Mouse (Mus musculus) stomach, postnatal 0 days (tissue): Measurements from ENCODE around the gene Thbs3. TPM values are rescaled to one million over a fixed set of nuclear protein-coding genes. Genes with fewer than 3 reads are reported as not detected.

ENCODE experiments used
- ATAC-seq: fragments of 200-750 bp; cut with Nextera tagmentation; 2 replicates; pipeline ENCODE4 v1.8.0; 2017; ENCODE audit not compliant: low FRiP score, low TSS enrichment
- DNase-seq: peaks from one replicate; pipeline ENCODE4 v3.0.0-alpha.2; 2016; ENCODE audit warnings: low spot score
- H3K27ac ChIP-seq: fragments of 300-500 bp; sonication (generic); replicated peaks from 2 replicates; pipeline ENCODE4 v1.5.1; 2014; ENCODE audit warnings: mild to moderate bottlenecking, control low read depth
- H3K27me3 ChIP-seq: fragments of 300-500 bp; sonication (generic); 2 replicates; pipeline ENCODE4 v1.6.1; 2014; ENCODE audit warnings: low read length; ENCODE audit not compliant: control insufficient read depth, insufficient read depth
- H3K36me3 ChIP-seq: fragments of 300-500 bp; sonication (generic); 2 replicates; pipeline ENCODE4 v1.6.1; 2014; ENCODE audit warnings: low read length, mixed read lengths; ENCODE audit not compliant: control insufficient read depth, insufficient read depth
- H3K4me1 ChIP-seq: fragments of 300-500 bp; sonication (generic); replicated peaks from 2 replicates; pipeline ENCODE4 v1.6.1; 2014; ENCODE audit warnings: antibody characterized with exemption; ENCODE audit not compliant: control insufficient read depth, insufficient read depth
- H3K4me2 ChIP-seq: fragments of 300-500 bp; sonication (generic); replicated peaks from 2 replicates; pipeline ENCODE4 v1.6.1; 2014; ENCODE audit warnings: low read depth, mild to moderate bottlenecking, control low read depth, moderate library complexity
- H3K4me3 ChIP-seq: fragments of 300-500 bp; sonication (generic); 2 replicates; pipeline ENCODE4 v1.5.1; 2014; ENCODE audit warnings: low read depth, low read length, control low read depth
- H3K9ac ChIP-seq: fragments of 300-500 bp; sonication (generic); 2 replicates; pipeline ENCODE4 v1.6.1; 2014; ENCODE audit warnings: mild to moderate bottlenecking, low read length, control low read depth, mixed read lengths
- H3K9me3 ChIP-seq: fragments of 300-500 bp; sonication (generic); 2 replicates; pipeline ENCODE4 v1.6.1; 2016; ENCODE audit warnings: low read length; ENCODE audit not compliant: control insufficient read depth
- CTCF ChIP-seq: IDR thresholded peaks from 2 replicates; pipeline ENCODE4 v1.5.1; 2016; ENCODE audit warnings: antibody characterized with exemption, low read depth, mild to moderate bottlenecking, moderate library complexity
- EP300 ChIP-seq: optimal IDR thresholded peaks from 2 replicates; pipeline ENCODE3; 2016; ENCODE audit warnings: antibody characterized with exemption
- whole genome bisulfite sequencing: fragments of 180-500 bp; shearing (Covaris S2); extraction: QIAGEN DNeasy Blood & Tissue Kit; methylation state at CpG from one replicate; pipeline ENCODE4 v1.1.7; 2014; 5-methylcytosine and 5-hydroxymethylcytosine counted together
- polyA plus RNA-seq: library from polyadenylated mRNA; unstranded; fragments of >200 nt; fragmentation: Nextera tagmentation; extraction: Ambion mirVana; gene quantifications from 2 replicates; pipeline ENCODE4 v1.2.1, GENCODE M21; 2015

The Thbs3 gene
- polyA plus RNA-seq, 1 experiment from 2014 or later = 25.5 TPM

GRCm38 (mm10) chr3:89177242-89178106, 37.5 kb upstream of the Thbs3 start, which contains the start of gene Scamp3:
TSS of gene Scamp3 (plus strand) at chr3:89177473.
- peak within 1 kb of the TSS; percentile 93 for H3K4me2 ChIP-seq
- ATAC-seq (peak; percentile 96), DNase-seq (peak; percentile 97)
- peaks cover 53% of the 10 kb centered on the region for H3K36me3 ChIP-seq
- under 1% methylated on average over 43 of the region's 43 CpGs for WGBS
- TF ChIP-seq CTCF = no peak
- TF ChIP-seq EP300 = no peak
- peak within 1 kb of the TSS; percentile 69 for H3K27ac ChIP-seq
- H3K9ac ChIP-seq = peak within 1 kb of the TSS; percentile 80
- H3K9me3 ChIP-seq = no peaks in the 10 kb centered on the region
- peaks cover 4% of the 10 kb centered on the region; the same call in 1 of the 2 replicates for H3K4me1 ChIP-seq
- no peaks in the 10 kb centered on the region for H3K27me3 ChIP-seq
- H3K4me3 ChIP-seq = peak within 1 kb of the TSS; percentile 67

GRCm38 (mm10) chr3:89178107-89178385, 36.9 kb upstream of the Thbs3 start:
- peaks cover 4% of the 10 kb centered on the region; the same call in 1 of the 2 replicates for H3K4me1 ChIP-seq
- peak overlapping the region; percentile 93 for H3K4me2 ChIP-seq
- H3K4me3 ChIP-seq = peak overlapping the region; percentile 67
- no peaks in the 10 kb centered on the region for H3K9me3 ChIP-seq
- H3K27ac ChIP-seq = peak overlapping the region; percentile 69
- H3K36me3 ChIP-seq = peaks cover 51% of the 10 kb centered on the region
- DNase-seq = no peak
- under 1% methylated on average over 6 of the region's 6 CpGs for WGBS
- ATAC-seq = no peak
- peak overlapping the region; percentile 80 for H3K9ac ChIP-seq
- TF ChIP-seq CTCF (no peak), EP300 (no peak)
- no peaks in the 10 kb centered on the region for H3K27me3 ChIP-seq

DNA sequence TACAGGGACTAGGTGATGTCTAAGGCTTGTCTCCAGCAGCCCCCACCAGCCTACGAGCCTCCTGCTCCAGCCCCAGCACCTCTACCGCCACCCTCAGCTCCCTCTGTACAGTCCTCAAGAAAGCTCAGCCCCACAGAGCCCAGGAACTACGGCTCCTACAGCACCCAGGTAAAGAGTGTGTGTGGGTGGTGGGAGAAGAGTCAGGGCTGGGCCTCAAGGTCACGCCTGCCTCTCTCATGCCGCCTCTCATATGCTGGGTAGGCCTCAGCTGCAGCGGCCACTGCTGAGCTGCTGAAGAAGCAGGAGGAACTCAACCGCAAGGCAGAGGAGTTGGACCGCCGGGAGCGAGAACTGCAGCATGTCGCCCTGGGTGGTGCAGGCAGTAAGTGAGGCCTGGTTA, 35.9 kb upstream of the Thbs3 start:
- Histone ChIP-seq H3K36me3 (peaks cover 42% of the 10 kb centered on the region), H3K4me1 (peaks cover 4% of the 10 kb centered on the region), H3K4me3 (no peak overlapping the region), H3K27ac (no peak overlapping the region), H3K9ac (no peak overlapping the region), H3K4me2 (no peak overlapping the region), H3K27me3 (no peaks in the 10 kb centered on the region), H3K9me3 (no peaks in the 10 kb centered on the region)
- TF ChIP-seq CTCF = no peak
- TF ChIP-seq EP300 = no peak
- no peak for DNase-seq
- ATAC-seq = no peak
- WGBS = 89% methylated on average over 11 of the region's 11 CpGs

- Histone ChIP-seq H3K4me3 (no peak overlapping the region), H3K9ac (no peak overlapping the region), H3K9me3 (no peaks in the 10 kb centered on the region), H3K4me2 (no peak overlapping the region), H3K4me1 (peaks cover 4% of the 10 kb centered on the region), H3K27me3 (no peaks in the 10 kb centered on the region), H3K27ac (no peak overlapping the region), H3K36me3 (peaks cover 19% of the 10 kb centered on the region; the same call in 1 of the 2 replicates)
- 89% methylated on average over 27 of the region's 27 CpGs for WGBS
- no peak for ATAC-seq
- TF ChIP-seq EP300 (no peak), CTCF (no peak)
- DNase-seq = no peak
These were observed 33.1 kb upstream of the Thbs3 start for GRCm38 (mm10) chr3:89181749-89182500.

DNA sequence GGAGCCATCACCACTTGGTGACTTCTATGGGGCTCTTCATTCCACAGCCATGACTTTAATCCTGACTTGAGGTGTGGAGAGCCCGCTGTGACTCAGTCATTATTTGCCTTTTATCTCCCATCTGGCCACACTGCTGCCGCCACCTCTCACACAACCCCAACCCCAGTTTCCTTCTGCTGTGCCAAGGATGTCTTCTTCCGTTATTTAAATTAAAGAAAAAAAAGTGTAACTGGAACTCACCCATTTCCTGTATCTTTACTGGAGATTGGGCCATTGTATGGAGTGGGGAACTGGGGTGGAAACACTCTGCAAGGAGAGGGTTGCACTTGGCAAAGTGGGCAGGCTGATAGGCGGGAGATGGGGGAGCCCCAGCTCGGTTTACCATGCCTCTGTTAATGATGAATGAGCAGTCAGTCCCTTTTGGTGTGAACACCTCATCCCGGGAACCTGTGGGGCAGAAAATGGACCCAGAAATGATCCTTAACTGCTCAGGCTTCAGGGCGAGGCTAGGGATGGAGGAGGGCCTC, 32.4 kb upstream of the Thbs3 start:
- Histone ChIP-seq H3K4me3 (peak overlapping the region; percentile 64), H3K4me2 (peak overlapping the region; percentile 93), H3K27me3 (no peaks in the 10 kb centered on the region), H3K27ac (no peak overlapping the region; the same call in 1 of the 2 replicates), H3K4me1 (peaks cover 4% of the 10 kb centered on the region), H3K36me3 (peaks cover 19% of the 10 kb centered on the region; the same call in 1 of the 2 replicates), H3K9ac (no peak overlapping the region), H3K9me3 (no peaks in the 10 kb centered on the region)
- ATAC-seq (no peak), DNase-seq (no peak)
- no peak for TF ChIP-seq CTCF
- no peak for TF ChIP-seq EP300
- 35% methylated on average over 7 of the region's 7 CpGs for WGBS
